Mouse (Mus musculus) lung, embryonic 14.5 days (tissue): Measurements from ENCODE around the gene Ogfr. TPM values are rescaled to one million over a fixed set of nuclear protein-coding genes. Genes with fewer than 3 reads are reported as not detected.

Experiments
- ATAC-seq: fragments of 200-750 bp; cut with Nextera tagmentation; 2 replicates; pipeline ENCODE4 v1.8.0; 2017; ENCODE audit warnings: mild to moderate bottlenecking, moderate TSS enrichment, moderate library complexity; ENCODE audit not compliant: insufficient read depth
- DNase-seq: peaks from one replicate; pipeline ENCODE4 v3.0.0-alpha.2; 2015
- H3K27ac ChIP-seq: fragments of 300-500 bp; sonication (generic); 2 replicates; pipeline ENCODE4 v1.5.1; 2014; ENCODE audit warnings: low read depth, mild to moderate bottlenecking, moderate library complexity
- H3K27me3 ChIP-seq: fragments of 300-500 bp; sonication (generic); 2 replicates; pipeline ENCODE4 v1.6.1; 2014; ENCODE audit warnings: low read length, control low read depth; ENCODE audit not compliant: insufficient read depth
- H3K36me3 ChIP-seq: fragments of 300-500 bp; sonication (generic); 2 replicates; pipeline ENCODE4 v1.6.1; 2014; ENCODE audit warnings: control low read depth; ENCODE audit not compliant: insufficient read depth
- H3K4me1 ChIP-seq: fragments of 300-500 bp; sonication (generic); 2 replicates; pipeline ENCODE4 v1.6.1; 2014; ENCODE audit warnings: antibody characterized with exemption, control low read depth; ENCODE audit not compliant: insufficient read depth
- H3K4me2 ChIP-seq: fragments of 300-500 bp; sonication (generic); 2 replicates; pipeline ENCODE4 v1.6.1; 2014; ENCODE audit warnings: mild to moderate bottlenecking
- H3K4me3 ChIP-seq: fragments of 300-500 bp; sonication (generic); 2 replicates; pipeline ENCODE4 v1.5.1; 2014; ENCODE audit warnings: low read depth, low read length
- H3K9ac ChIP-seq: fragments of 300-500 bp; sonication (generic); 2 replicates; pipeline ENCODE4 v1.6.1; 2014
- H3K9me3 ChIP-seq: fragments of 300-500 bp; sonication (generic); 2 replicates; pipeline ENCODE4 v1.6.1; 2016; ENCODE audit warnings: low read depth, low read length, control low read depth
- CTCF ChIP-seq: IDR thresholded peaks from 2 replicates; pipeline ENCODE4 v1.5.1; 2016; ENCODE audit warnings: antibody characterized with exemption, low read depth
- WGBS: fragments of 180-500 bp; shearing (Covaris S2); extraction: QIAGEN DNeasy Blood & Tissue Kit; methylation state at CpG from one replicate; pipeline ENCODE4 v1.1.7; 2014; 5-methylcytosine and 5-hydroxymethylcytosine counted together
- polyA plus RNA-seq: library from polyadenylated mRNA; unstranded; fragments of >200 nt; fragmentation: Nextera tagmentation; extraction: Ambion mirVana; gene quantifications from 2 replicates; pipeline ENCODE4 v1.2.1, GENCODE M21; 2014

Gene Ogfr
- 71.6 and 79.2 TPM in 2 replicates for polyA plus RNA-seq

DNA sequence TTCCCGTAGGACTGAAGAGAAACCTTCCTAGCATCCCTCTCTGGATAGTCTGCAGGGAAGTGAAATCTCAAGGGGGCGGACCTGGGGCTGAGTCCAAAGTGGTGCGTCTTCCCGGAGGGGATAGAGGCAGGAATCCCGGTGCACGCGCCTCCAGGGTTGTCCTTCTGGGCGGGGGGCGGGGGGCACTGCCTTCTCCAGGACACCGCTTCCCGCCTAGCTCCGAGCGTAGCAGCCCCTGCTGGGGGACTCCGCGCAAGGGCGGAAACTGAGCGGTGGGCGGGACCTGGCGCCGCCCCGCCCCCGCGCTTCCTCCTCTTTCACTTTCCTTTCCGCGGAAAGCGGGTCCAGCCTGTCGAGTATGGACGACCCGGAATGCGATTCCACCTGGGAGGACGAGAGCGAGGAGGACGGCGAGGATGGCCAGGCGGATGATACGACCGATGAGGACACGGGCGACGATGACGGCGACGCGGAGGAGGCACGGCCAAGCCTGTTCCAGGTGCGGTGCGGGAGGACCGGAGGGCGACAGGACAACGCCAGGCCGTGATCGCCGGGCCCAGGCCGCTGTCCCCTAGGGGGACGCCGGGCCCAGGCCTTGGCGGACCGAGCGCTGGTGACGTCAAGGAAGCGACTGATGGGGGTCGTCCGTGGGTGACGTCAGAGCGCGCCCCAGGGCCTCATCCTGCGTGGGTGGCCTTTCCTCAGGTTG lies at the start of gene Ogfr:
Gene Ogfr, plus strand, starts transcription at position 123 of the 709 bp plus-strand sequence.
- peaks cover 58% of the 10 kb centered on the region for H3K36me3 ChIP-seq
- peak; percentile 93 for ATAC-seq
- H3K27ac ChIP-seq, result peak within 1 kb of the TSS; percentile 88
- H3K4me1 ChIP-seq, result no peaks in the 10 kb centered on the region
- peak within 1 kb of the TSS; percentile 91 for H3K9ac ChIP-seq
- TF ChIP-seq CTCF, result peak; percentile 44
- DNase-seq, result peak; percentile 94
- WGBS, result under 1% methylated on average over 62 of the region's 67 CpGs
- peak within 1 kb of the TSS; percentile 94 for H3K4me3 ChIP-seq
- H3K4me2 ChIP-seq, result peak within 1 kb of the TSS; percentile 83
- no peaks in the 10 kb centered on the region for H3K9me3 ChIP-seq
- no peaks in the 10 kb centered on the region for H3K27me3 ChIP-seq

DNA sequence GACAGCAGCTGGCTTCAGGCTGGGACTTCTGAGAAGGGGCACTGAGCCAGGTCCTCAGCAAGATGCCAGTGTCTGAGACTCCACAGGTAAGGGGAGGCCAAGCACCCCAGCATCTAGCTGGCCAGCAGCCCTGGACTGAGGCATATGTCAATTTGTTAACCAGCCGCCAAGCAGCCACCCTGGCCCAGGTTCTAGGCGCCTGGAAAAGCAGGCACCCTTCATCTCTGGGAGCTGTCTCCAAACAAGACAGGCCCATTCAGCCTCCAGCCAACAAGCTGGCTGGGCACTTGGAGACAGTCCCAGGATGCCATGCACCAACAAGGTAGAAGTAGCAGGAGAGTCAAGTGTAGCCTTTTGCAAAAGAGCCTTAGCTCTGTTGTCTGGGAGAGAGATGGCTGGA lies 45.4 kb upstream of the Ogfr start:
- H3K36me3 ChIP-seq, result no peaks in the 10 kb centered on the region
- DNase-seq (no peak), ATAC-seq (no peak)
- no peaks in the 10 kb centered on the region for H3K9me3 ChIP-seq
- H3K27me3 ChIP-seq, result no peaks in the 10 kb centered on the region
- TF ChIP-seq CTCF, result no peak
- H3K4me3 ChIP-seq, result no peak overlapping the region
- H3K4me2 ChIP-seq, result no peak overlapping the region
- H3K9ac ChIP-seq, result no peak overlapping the region
- no peak overlapping the region for H3K27ac ChIP-seq
- H3K4me1 ChIP-seq, result peaks cover 6% of the 10 kb centered on the region; the same call in 1 of the 2 replicates
- 68% methylated on average over 2 of the region's 2 CpGs for WGBS

DNA sequence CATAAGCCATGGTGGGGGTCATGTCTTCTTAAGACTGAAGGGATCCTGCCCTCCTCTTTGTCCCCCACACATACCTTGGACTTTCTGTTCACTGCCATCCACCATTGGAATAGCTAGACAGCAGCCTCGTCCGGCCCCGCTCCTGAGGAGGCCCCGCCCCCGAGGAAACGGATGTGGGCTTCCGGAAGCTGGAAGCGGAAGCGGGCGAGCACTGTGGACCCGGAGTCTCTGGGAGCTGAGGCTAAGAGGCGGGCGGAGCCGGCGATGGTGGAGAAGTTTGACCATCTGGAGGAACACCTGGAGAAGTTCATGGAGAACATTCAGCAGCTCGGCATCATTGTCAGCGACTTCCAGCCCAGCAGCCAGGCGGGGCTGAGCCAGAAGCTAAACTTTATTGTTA lies 44.0 kb upstream of the Ogfr start:
- no peak overlapping the region for H3K4me2 ChIP-seq
- DNase-seq, result peak; percentile 24
- no peak for ATAC-seq

DNA sequence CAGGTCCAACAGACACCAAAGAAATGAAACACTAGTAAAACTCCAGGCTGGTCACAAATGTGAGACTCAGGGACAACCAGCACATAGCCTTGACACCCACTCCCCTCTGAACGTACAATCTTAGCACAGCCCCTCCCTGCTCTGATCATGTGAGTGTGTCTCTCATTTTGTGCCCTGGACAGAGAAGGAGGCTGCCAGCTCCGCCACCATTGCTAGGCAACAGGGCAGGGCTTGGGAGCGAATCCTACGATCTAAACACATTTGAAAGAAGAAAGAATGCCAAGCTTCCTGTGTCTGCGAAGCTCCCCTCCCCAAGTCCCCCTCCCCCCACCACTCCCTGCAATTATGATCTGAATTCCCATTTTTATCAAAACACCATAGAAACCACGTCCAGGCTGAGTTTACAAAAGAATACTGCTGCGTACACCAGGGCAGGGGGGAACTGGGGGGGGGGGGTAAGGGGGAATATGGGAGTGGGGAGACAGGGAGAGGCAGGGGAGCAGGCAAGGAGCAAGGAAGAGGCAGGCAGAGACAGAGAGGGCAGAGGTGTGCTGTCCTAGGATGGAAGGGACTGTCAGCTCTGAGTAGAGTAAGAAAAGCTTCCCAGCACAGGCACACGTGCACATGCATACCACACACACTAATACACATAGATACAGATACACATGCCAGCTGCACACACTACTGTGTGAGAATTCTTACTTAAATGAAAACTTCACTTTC lies 41.5 kb upstream of the Ogfr start:
- no peak overlapping the region for H3K9ac ChIP-seq
- 0 out of 2 replicates have a peak, but pooled peaks cover 3% of the 10 kb centered on the region for H3K27me3 ChIP-seq
- WGBS, result 7% methylated on average over 8 of the region's 8 CpGs
- no peaks in the 10 kb centered on the region for H3K9me3 ChIP-seq
- no peak for TF ChIP-seq CTCF
- H3K27ac ChIP-seq, result no peak overlapping the region
- H3K4me3 ChIP-seq, result no peak overlapping the region
- H3K4me1 ChIP-seq, result peaks cover 6% of the 10 kb centered on the region; the same call in 1 of the 2 replicates
- ATAC-seq, result peak; percentile 89
- no peaks in the 10 kb centered on the region for H3K36me3 ChIP-seq
- peak overlapping the region; percentile 43 for H3K4me2 ChIP-seq
- DNase-seq, result peak; percentile 65

More for the DNA sequence above, 44.0 kb upstream of the Ogfr start:
- Histone ChIP-seq H3K27ac (no peak overlapping the region), H3K4me3 (no peak overlapping the region), H3K27me3 (no peaks in the 10 kb centered on the region), H3K36me3 (no peaks in the 10 kb centered on the region), H3K4me1 (peaks cover 6% of the 10 kb centered on the region; the same call in 1 of the 2 replicates), H3K9ac (no peak overlapping the region), H3K9me3 (no peaks in the 10 kb centered on the region)
- TF ChIP-seq CTCF, result no peak
- 72% methylated on average over 18 of the region's 18 CpGs for WGBS

DNA sequence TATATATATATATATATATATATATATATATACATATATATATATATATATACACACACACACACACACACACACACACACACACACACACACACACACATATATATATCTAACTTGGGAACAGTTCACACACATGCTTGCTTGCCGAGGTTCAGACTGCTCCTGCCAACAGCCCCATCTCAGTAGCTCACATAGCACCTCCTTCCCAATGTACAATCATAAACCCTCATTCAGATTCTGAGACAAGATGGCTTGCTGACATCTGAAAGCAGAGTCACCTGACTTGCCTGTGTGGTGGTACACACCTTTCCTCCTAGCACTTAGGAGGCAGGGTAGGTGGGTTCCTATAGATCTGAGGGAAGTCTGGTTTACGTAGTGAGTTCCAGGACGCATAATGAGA lies 36.7 kb upstream of the Ogfr start:
- no peak for TF ChIP-seq CTCF
- Histone ChIP-seq H3K4me1 (peaks cover 6% of the 10 kb centered on the region; the same call in 1 of the 2 replicates), H3K36me3 (no peaks in the 10 kb centered on the region), H3K4me3 (no peak overlapping the region), H3K4me2 (no peak overlapping the region), H3K27ac (no peak overlapping the region), H3K27me3 (0 out of 2 replicates have a peak, but pooled peaks cover 3% of the 10 kb centered on the region), H3K9me3 (no peaks in the 10 kb centered on the region), H3K9ac (no peak overlapping the region)
- DNase-seq (no peak), ATAC-seq (no peak)
- WGBS, result 57% methylated on average over 3 of the region's 3 CpGs

DNA sequence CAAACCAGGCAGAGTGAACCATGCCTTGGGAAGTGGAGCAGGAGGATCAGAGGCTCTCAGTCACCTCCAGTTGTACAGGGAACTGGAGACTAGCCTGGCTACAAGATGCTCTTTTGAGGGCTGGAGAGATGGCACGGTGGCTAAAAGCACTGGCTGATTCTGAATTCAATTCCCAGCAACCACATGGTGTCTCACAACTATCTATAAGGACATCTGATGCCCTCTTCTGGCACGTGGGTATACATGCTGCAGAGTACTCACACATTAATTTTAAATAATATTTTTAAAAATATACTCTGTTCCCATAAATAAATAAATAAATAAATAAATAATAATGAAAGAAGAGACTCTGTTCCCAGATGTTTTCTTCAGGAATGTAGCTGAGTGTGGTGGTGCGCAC lies 33.8 kb upstream of the Ogfr start:
- DNase-seq, result peak; percentile 35
- H3K4me2 ChIP-seq, result no peak overlapping the region
- H3K27ac ChIP-seq, result no peak overlapping the region
- no peak for ATAC-seq
- H3K27me3 ChIP-seq, result 0 out of 2 replicates have a peak, but pooled peaks cover 3% of the 10 kb centered on the region
- H3K36me3 ChIP-seq, result no peaks in the 10 kb centered on the region
- 57% methylated on average over 3 of the region's 3 CpGs for WGBS
- no peak overlapping the region for H3K4me3 ChIP-seq
- TF ChIP-seq CTCF, result peak; percentile 34; the same call in 1 of the 2 replicates
- H3K4me1 ChIP-seq, result no peaks in the 10 kb centered on the region
- no peaks in the 10 kb centered on the region for H3K9me3 ChIP-seq
- no peak overlapping the region for H3K9ac ChIP-seq

DNA sequence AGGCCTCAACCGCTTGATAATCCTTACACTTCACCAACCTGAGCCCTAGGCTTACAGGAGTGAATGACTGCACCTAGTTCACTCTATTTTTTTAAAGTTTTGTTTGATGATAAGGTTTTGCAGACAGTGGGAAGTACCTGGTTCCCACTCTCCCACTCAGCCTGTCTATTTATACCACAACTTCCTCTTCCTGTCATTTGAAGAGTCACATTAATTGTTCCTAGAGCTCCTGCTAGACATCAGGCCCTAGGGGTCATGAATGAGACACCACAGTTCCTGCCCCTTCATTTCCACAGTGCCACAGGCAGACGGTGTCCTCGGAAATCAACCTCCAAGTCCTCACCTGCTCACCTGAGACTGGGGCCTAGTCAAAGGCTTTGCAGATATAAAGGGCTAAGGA lies 32.6 kb upstream of the Ogfr start:
- no peak overlapping the region for H3K27ac ChIP-seq
- no peaks in the 10 kb centered on the region for H3K9me3 ChIP-seq
- H3K4me1 ChIP-seq, result no peaks in the 10 kb centered on the region
- H3K9ac ChIP-seq, result no peak overlapping the region
- TF ChIP-seq CTCF, result no peak
- no peaks in the 10 kb centered on the region for H3K36me3 ChIP-seq
- no peak for ATAC-seq
- no peak for DNase-seq
- no peak overlapping the region for H3K4me2 ChIP-seq
- 70% methylated on average over 3 of the region's 3 CpGs for WGBS
- H3K4me3 ChIP-seq, result no peak overlapping the region
- H3K27me3 ChIP-seq, result 0 out of 2 replicates have a peak, but pooled peaks cover 1% of the 10 kb centered on the region
